Mouse (Mus musculus) limb, embryonic 14.5 days (tissue): ENCODE results near the gene Desi2. TPM values are rescaled to one million over a fixed set of nuclear protein-coding genes. Genes with fewer than 3 reads are reported as not detected.
"Not testable (repeated sequence)": the region's sequence is repeated elsewhere in the genome, so short reads cannot be mapped to it uniquely, and the experiment has no call there.

Experiments
- ATAC-seq: fragments of 200-750 bp; cut with Nextera tagmentation; 2 replicates; pipeline ENCODE4 v1.8.0; 2017; ENCODE audit warnings: low read depth, moderate number of reproducible peaks, moderate TSS enrichment; ENCODE audit not compliant: low FRiP score
- DNase-seq: peaks from one replicate; pipeline ENCODE4 v3.0.0-alpha.2; 2015; ENCODE audit warnings: low spot score
- H3K27ac ChIP-seq: fragments of 300-500 bp; sonication (generic); replicated peaks from 2 replicates; pipeline ENCODE4 v1.5.1; 2014; ENCODE audit warnings: low read depth, mild to moderate bottlenecking, low read length, moderate library complexity, mixed read lengths
- H3K27me3 ChIP-seq: fragments of 300-500 bp; sonication (generic); 2 replicates; pipeline ENCODE4 v1.6.1; 2014; ENCODE audit warnings: low read length, mixed read lengths; ENCODE audit not compliant: control insufficient read depth, insufficient read depth
- H3K36me3 ChIP-seq: fragments of 300-500 bp; sonication (generic); 2 replicates; pipeline ENCODE4 v1.6.1; 2014; ENCODE audit warnings: mild to moderate bottlenecking, low read length, moderate library complexity, mixed read lengths; ENCODE audit not compliant: control insufficient read depth, insufficient read depth
- H3K4me1 ChIP-seq: fragments of 300-500 bp; sonication (generic); 2 replicates; pipeline ENCODE4 v1.6.1; 2014; ENCODE audit warnings: antibody characterized with exemption, low read length, mixed read lengths; ENCODE audit not compliant: control insufficient read depth, insufficient read depth
- H3K4me2 ChIP-seq: fragments of 300-500 bp; sonication (generic); replicated peaks from 2 replicates; pipeline ENCODE4 v1.6.1; 2014; ENCODE audit warnings: low read depth, mild to moderate bottlenecking, low read length, moderate library complexity; ENCODE audit not compliant: severe bottlenecking
- H3K4me3 ChIP-seq: fragments of 300-500 bp; sonication (generic); replicated peaks from 2 replicates; pipeline ENCODE4 v1.5.1; 2014; ENCODE audit warnings: low read length
- H3K9ac ChIP-seq: fragments of 300-500 bp; sonication (generic); 2 replicates; pipeline ENCODE4 v1.6.1; 2014; ENCODE audit warnings: mild to moderate bottlenecking, low read depth, low read length, moderate library complexity; ENCODE audit not compliant: severe bottlenecking
- H3K9me3 ChIP-seq: fragments of 300-500 bp; sonication (generic); 2 replicates; pipeline ENCODE4 v1.6.1; 2016; ENCODE audit warnings: low read length; ENCODE audit not compliant: control insufficient read depth
- POLR2A ChIP-seq: fragments of 200-500 bp; IDR thresholded peaks from 2 replicates; pipeline ENCODE4 v1.8.0; 2012; ENCODE audit warnings: inconsistent platforms, mild to moderate bottlenecking, moderate library complexity, borderline replicate concordance; ENCODE audit not compliant: insufficient read depth, insufficient read length; ENCODE audit errors: extremely low read depth
- WGBS: fragments of 180-500 bp; shearing (Covaris S2); extraction: QIAGEN DNeasy Blood & Tissue Kit; methylation state at CpG from one replicate; pipeline ENCODE4 v1.1.7; 2014; 5-methylcytosine and 5-hydroxymethylcytosine counted together
- polyA plus RNA-seq, 2 experiments: library from polyadenylated mRNA; depleted of rRNA in 1 of 2; stranded (reverse) in 1 of 2; unstranded in 1 of 2; fragments of >200 nt; fragmentation: Nextera tagmentation in 1 of 2; extraction: Ambion mirVana in 1 of 2; gene quantifications; 2 replicates each; pipeline versions ENCODE4 v1.2.1 to v1.2.3; 2012 to 2014

Desi2 gene
- polyA plus RNA-seq, 2 experiments: 15.8 to 23.5 TPM

- H3K9ac ChIP-seq: no peak overlapping the region
- no peak overlapping the region for H3K4me2 ChIP-seq
- no peak for TF ChIP-seq POLR2A
- no peak overlapping the region for H3K27ac ChIP-seq
- ATAC-seq (no peak), DNase-seq (no peak)
- no peaks in the 10 kb centered on the region for H3K9me3 ChIP-seq
- H3K36me3 ChIP-seq: no peaks in the 10 kb centered on the region
- H3K4me3 ChIP-seq: no peak overlapping the region
- no peaks in the 10 kb centered on the region for H3K27me3 ChIP-seq
- WGBS: 68% methylated on average over 2 of the region's 2 CpGs
- no peaks in the 10 kb centered on the region for H3K4me1 ChIP-seq
These were observed 96.9 kb downstream of the Desi2 start for GRCm38 (mm10) chr1:178283946-178284720.

GRCm38 (mm10) chr1:178287601-178288176 lies 100.5 kb downstream of the Desi2 start:
- Histone ChIP-seq H3K27ac (no peak overlapping the region), H3K9ac (no peak overlapping the region), H3K4me3 (no peak overlapping the region), H3K36me3 (no peaks in the 10 kb centered on the region), H3K4me2 (no peak overlapping the region), H3K27me3 (no peaks in the 10 kb centered on the region), H3K9me3 (no peaks in the 10 kb centered on the region), H3K4me1 (no peaks in the 10 kb centered on the region)
- WGBS: 66% methylated on average over 8 of the region's 8 CpGs
- ATAC-seq (no peak), DNase-seq (no peak)
- TF ChIP-seq POLR2A: no peak

GRCm38 (mm10) chr1:178291716-178292115 lies 104.5 kb downstream of the Desi2 start:
- H3K4me2 ChIP-seq: no peak overlapping the region
- H3K36me3 ChIP-seq: no peaks in the 10 kb centered on the region
- no peaks in the 10 kb centered on the region for H3K27me3 ChIP-seq
- no peaks in the 10 kb centered on the region for H3K4me1 ChIP-seq
- H3K9me3 ChIP-seq: no peaks in the 10 kb centered on the region
- ATAC-seq (no peak), DNase-seq (no peak)
- H3K4me3 ChIP-seq: no peak overlapping the region
- no peak overlapping the region for H3K9ac ChIP-seq
- no peak for TF ChIP-seq POLR2A
- 66% methylated on average over 3 of the region's 3 CpGs for WGBS
- H3K27ac ChIP-seq: no peak overlapping the region

GRCm38 (mm10) chr1:178294051-178294450 lies 106.8 kb downstream of the Desi2 start:
- no peak for DNase-seq

GRCm38 (mm10) chr1:178301261-178301660 lies 114.0 kb downstream of the Desi2 start:
- not testable (repeated sequence) for H3K4me2 ChIP-seq, H3K4me1 ChIP-seq, ATAC-seq, H3K9ac ChIP-seq, H3K27me3 ChIP-seq, H3K4me3 ChIP-seq, H3K9me3 ChIP-seq, DNase-seq, H3K27ac ChIP-seq, H3K36me3 ChIP-seq
- 92% methylated on average over 2 of the region's 2 CpGs for WGBS

More at GRCm38 (mm10) chr1:178294051-178294450, 106.8 kb downstream of the Desi2 start:
- Histone ChIP-seq H3K4me1 (no peaks in the 10 kb centered on the region), H3K27ac (no peak overlapping the region), H3K9me3 (no peaks in the 10 kb centered on the region), H3K4me3 (no peak overlapping the region), H3K27me3 (no peaks in the 10 kb centered on the region), H3K36me3 (no peaks in the 10 kb centered on the region), H3K4me2 (no peak overlapping the region), H3K9ac (no peak overlapping the region)
- 90% methylated on average over 1 of the region's 1 CpGs for WGBS
- no peak for TF ChIP-seq POLR2A
- no peak for ATAC-seq

- 20% methylated on average over 3 of the region's 3 CpGs for WGBS
- H3K4me2 ChIP-seq: no peak overlapping the region
- H3K27me3 ChIP-seq: no peaks in the 10 kb centered on the region
- H3K4me1 ChIP-seq: no peaks in the 10 kb centered on the region
- no peak overlapping the region for H3K9ac ChIP-seq
- peak; percentile 41; the same call in 1 of the 2 replicates for ATAC-seq
- no peaks in the 10 kb centered on the region for H3K9me3 ChIP-seq
- peak; percentile 68 for DNase-seq
- no peak for TF ChIP-seq POLR2A
- no peaks in the 10 kb centered on the region for H3K36me3 ChIP-seq
- H3K4me3 ChIP-seq: no peak overlapping the region
- no peak overlapping the region for H3K27ac ChIP-seq
These were observed 116.2 kb downstream of the Desi2 start for GRCm38 (mm10) chr1:178303425-178303824.

Other genes with a start within 250 kb of the Desi2 start
- 0.31 and 0.53 TPM in 2 replicates for gene Catspere2, start 204.0 kb upstream of the Desi2 start, polyA plus RNA-seq (2012; rRNA removed)
- 0.28 and 0.50 TPM in 2 replicates for gene Catspere2, start 204.0 kb upstream of the Desi2 start, polyA plus RNA-seq (2014; fragmentation: Nextera tagmentation; extraction: Ambion mirVana)
- 53.3 and 72.8 TPM in 2 replicates for gene Cox20, start 131.7 kb downstream of the Desi2 start, polyA plus RNA-seq (2012; rRNA removed)
- gene Cox20, start 131.7 kb downstream of the Desi2 start, polyA plus RNA-seq (2014; fragmentation: Nextera tagmentation; extraction: Ambion mirVana): 116 and 118 TPM in 2 replicates
- gene Hnrnpu, start 150.4 kb downstream of the Desi2 start, polyA plus RNA-seq (2012; rRNA removed): 246 and 379 TPM in 2 replicates
- gene Hnrnpu, start 150.4 kb downstream of the Desi2 start, polyA plus RNA-seq (2014; fragmentation: Nextera tagmentation; extraction: Ambion mirVana): 393 and 475 TPM in 2 replicates
- gene Efcab2, start 218.7 kb downstream of the Desi2 start, polyA plus RNA-seq (2012; rRNA removed): 0.99 and 1.4 TPM in 2 replicates
- gene Efcab2, start 218.7 kb downstream of the Desi2 start, polyA plus RNA-seq (2014; fragmentation: Nextera tagmentation; extraction: Ambion mirVana): 2.7 and 5.2 TPM in 2 replicates